Mouse (Mus musculus) neural tube, embryonic 10.5 days (tissue): Measurements from ENCODE around the gene Kcnab2.
A peak's percentile ranks its signal among the peaks of the same experiment; 100 is the strongest.

Source experiments
- DNase-seq: peaks from one replicate; pipeline ENCODE4 v3.0.0-alpha.2; 2017; ENCODE audit warnings: low spot score; ENCODE audit errors: extremely low spot score

Gene Kcnab2

GRCm38 (mm10) chr4:152392192-152392591 lies 85.5 kb downstream of the Kcnab2 start:
- no peak for DNase-seq

DNA sequence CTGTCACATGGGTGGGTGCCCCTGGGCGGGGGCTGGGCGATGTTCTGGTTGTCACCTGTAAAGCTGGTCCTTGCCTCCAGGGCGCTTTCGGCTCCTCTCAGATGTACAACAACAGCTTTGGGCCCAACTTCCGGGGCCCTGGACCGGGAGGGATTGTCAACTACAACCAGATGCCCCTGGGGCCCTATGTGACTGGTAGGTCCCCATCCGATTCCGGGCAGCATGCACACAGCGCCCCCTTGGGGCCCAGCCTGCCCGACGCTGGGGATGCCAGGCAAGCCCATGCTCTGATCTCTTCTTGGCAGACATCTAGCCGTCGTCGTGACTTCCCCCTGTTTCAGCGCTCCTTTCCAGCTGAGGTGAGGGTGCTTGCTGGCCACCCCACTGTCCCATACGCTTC lies 92.0 kb downstream of the Kcnab2 start:
- no peak for DNase-seq

GRCm38 (mm10) chr4:152382528-152383252 lies 95.0 kb downstream of the Kcnab2 start:
- no peak for DNase-seq

- no peak for DNase-seq
Measured at GRCm38 (mm10) chr4:152365228-152365627, 112.4 kb downstream of the Kcnab2 start.

DNA sequence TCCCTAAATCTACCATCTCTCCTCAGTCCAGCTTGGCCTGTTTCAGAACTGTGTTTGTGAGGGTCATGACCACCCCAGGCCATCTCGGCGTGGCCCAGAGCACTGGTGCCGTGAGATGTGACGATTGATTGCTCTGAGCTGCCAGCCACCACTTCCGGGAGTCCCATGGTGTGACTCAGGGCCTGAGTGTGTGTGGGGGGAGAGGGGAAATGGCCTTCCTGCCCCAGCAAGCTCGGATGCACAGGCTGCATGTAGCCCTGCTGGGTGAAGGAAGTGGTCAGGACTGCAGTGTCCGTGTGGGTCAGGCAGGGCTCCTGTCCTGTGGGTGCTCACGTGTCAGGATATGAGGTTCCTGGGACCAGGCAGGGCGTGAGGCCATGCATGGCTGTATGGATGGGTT lies 115.5 kb downstream of the Kcnab2 start:
- no peak for DNase-seq

GRCm38 (mm10) chr4:152360855-152361254 lies 116.8 kb downstream of the Kcnab2 start:
- peak; percentile 73 for DNase-seq

DNA sequence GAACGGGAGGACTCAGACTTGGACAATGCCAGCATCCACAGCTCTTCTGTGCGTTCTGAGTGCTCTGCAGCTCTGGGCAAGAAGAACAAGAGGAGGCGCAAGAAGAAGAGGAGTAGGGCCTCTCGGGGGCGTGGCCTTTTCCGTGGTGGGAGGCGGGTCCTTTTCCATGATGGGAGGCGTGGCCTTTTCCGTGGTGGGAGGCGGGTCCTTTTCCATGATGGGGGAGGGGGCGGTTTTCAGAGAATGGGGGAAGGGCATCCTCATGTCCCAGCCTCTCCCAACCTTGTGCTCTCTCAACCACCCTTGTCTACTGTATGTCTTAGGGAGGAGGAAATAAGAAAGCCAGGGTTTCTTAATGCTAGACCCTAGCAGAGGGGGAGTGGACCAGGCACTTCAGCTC lies 118.0 kb downstream of the Kcnab2 start:
- no peak for DNase-seq

DNA sequence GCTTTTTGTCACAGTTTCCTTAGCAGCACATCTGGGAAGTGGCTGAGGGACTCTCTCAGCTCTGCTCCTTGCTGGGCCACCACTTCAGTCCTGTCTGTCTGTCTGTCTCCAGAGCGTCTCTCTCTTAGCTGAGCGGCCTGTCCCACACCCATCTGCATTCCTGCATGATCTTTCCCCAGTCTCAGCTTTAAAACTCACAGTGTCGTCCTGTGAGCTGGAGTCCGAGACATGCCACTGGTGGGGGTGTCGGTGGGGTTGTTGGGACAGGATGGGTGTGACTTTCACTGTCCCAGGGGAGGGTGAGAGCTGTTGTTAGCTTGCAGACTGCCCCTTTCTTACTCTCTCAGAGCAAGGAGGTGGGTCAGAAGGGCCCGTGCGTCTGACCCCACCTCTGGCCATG lies 122.0 kb downstream of the Kcnab2 start:
- no peak for DNase-seq

GRCm38 (mm10) chr4:152353886-152354637 lies 123.6 kb downstream of the Kcnab2 start:
- DNase-seq = no peak

- no peak for DNase-seq
Measured at GRCm38 (mm10) chr4:152351422-152352305, 126.0 kb downstream of the Kcnab2 start.

DNA sequence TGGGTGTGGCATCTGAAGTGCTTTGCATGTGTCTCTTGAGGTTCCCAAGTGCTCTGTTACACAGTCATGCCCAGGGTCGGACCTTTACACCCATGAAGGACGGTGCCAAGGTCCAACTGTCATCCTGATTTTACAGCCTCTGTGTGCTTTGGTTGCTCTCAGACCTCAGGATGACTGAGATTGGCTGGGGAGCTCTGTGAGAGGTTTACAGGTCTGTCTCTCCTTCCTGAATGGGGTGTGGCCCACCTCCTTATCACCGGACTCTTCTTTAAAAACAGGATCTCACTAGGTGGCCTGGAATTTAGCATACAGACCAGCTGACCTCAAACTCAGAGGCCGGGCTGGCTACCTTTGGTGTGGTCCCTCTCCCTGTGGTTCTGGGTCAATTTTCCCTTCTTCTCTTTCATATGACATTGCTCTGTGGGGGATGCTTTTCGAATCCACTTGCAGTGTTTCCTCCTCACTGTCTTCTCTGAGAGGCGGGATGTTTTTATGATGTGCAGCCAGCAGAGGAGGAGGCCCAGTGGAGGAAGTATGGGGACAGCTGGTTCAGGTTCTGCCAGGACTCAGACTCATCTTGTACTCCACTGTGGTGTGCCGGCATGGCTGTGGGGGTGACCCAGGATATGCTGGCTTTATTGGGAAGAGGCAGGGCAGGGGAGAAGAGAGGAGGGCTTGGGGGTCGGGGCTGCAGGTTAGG lies 126.8 kb downstream of the Kcnab2 start:
- no peak for DNase-seq

- no peak for DNase-seq
Measured at GRCm38 (mm10) chr4:152349837-152350381, 127.8 kb downstream of the Kcnab2 start.

DNA sequence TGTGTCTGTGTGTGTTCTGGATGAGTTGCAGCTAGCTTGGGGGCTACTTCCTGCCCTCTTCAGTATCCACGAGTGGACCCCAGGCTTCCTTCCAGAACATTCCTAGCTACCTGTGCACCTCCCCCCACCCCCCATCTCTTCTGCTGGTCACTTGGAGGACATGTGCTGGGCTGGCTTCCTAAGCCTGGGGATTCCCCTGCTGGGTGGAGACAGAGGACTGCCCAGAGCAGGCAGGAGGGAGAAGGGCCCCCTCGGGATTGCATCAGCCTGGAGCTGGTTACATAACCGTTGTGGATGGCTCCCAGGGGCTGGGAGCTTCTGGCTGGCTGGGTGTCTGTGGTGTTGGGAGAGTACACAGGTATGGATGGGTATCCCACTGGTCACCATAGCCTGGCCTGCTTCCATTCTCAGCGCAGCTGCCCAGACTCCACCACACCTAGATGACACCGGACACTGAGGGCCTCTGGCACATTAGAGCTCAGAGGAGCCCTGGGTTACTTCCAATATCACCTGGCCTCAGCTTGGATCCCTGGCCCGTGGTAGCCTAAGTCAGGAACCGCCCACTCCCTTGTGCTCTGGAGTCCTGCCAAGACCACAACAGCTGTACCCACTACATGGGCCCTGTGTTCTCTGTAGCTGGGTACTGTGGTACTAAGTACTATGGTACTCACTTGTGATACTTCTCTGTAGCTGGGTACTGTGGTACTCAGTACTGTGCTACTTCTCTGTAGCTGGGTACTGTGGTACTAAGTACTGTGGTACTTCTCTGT lies 132.4 kb downstream of the Kcnab2 start:
- no peak for DNase-seq

- no peak for DNase-seq
Measured at GRCm38 (mm10) chr4:152344651-152345050, 133.0 kb downstream of the Kcnab2 start.

- peak; percentile 47 for DNase-seq
Measured at GRCm38 (mm10) chr4:152343296-152343695, 134.4 kb downstream of the Kcnab2 start.
